Mouse (Mus musculus): ENCODE data around the gene Actn2. TPM values are rescaled to one million over a fixed set of nuclear protein-coding genes. Genes with fewer than 3 reads are reported as not detected.

The Actn2 gene
- polyA plus RNA-seq (2021; fragmentation: Nextera tagmentation): 11.0 and 12.6 TPM in 2 replicates
- long read RNA-seq, experiment 1, transcript Actn2-201 (21 exons, 3,013 nt): major isoform, 99 of 148 reads
- long read RNA-seq, experiment 1, partial matches to known transcripts: 16 of 148 reads
- long read RNA-seq, experiment 1, other reads (novel, unspliced or antisense): 33 of 148 reads
- long read RNA-seq, experiment 2, transcript Actn2-201 (21 exons, 3,013 nt): major isoform, 6 of 16 reads
- long read RNA-seq, experiment 2, partial matches to known transcripts: 7 of 16 reads
- long read RNA-seq, experiment 2, other reads (novel, unspliced or antisense): 3 of 16 reads

DNA sequence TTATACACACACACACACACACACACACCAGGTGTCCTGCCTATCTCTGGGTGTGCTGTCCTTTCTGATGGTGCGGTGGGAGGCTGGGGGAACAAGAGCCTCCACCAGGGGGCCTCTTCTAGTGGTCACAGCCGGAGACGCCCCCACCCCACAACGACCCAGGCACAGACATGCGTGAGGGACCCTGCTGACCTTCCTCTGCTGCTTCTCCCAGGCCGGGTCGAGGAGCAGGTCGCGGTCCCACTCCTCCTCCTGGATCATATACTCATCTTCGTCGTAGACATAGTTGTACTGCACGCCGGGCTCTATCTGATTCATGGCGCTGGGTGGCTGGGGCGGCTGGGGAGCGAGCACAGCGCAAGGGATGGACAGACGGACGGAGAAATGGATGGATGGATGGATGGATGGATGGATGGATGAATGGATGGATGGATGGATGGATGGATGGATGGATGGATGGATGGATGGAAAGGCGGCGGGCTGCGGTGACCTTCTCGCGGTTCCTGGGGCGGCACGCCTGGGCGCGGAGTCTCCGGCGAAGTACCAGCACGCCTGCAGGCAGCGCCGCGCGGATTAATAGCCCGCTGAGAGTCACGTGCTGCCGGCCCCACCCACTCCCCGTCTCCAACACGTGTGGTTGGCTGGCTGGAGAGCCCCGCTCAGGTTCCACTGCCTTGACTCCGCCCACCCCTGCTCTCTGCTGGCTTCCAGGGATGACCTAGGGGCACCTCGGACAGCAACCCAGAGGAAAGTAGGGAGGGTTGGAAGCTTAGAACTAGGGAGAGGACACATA lies at the start of gene Actn2:
Gene Actn2, minus strand, starts transcription at position 578 of the 793 bp plus-strand sequence.

DNA sequence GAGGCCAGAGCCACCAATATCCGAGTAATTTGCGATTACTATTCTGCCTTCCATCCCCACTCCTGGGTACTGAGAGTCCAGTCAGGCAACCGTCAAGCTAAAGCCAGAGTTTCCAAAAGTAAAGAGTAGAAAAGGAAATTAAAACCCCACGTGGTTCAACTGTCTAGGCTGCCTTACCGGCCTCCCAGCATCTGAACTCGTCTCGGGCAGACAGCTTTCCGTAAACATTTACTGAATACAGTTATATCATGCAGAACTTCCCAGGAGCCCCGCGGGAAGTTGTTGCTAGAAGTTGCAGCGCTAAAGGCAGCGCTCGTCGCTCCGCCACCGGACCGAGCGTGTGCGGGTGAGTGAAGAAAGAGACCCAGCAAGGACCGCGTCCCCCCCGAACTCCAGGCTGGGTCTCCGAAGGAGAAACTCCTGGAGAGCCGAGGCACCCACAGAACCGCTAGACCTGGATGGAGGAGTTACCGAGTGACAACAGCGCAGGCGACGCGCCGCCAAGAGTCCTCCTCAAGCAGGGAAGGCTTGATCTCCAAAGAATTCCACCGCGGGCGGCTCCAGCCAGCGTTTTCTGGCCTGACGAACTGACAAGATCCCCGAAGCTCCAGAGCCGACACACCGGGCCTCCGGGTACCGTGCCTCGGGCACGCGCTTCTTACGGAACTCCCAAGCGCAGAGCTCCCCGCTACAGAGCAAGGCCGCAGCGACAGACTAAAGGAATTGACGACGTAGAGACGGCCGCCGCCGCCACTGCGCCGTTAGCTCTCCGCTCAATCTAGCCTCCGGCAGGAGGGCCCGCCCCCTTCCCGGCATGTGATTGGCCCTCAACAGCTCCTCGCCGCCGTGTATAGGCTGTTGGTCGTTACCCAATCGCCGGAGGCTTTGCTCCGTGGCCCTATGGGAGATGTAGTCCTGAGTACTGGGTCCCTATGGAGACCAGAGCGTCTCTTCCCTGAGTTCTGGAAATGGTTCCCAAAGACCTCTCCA lies 82.9 kb downstream of the Actn2 start, which contains the start of gene Mtr:
Gene Mtr, minus strand, starts transcription at position 723 of the 990 bp plus-strand sequence.

Other genes starting within 250 kb of the Actn2 start
- 6.5 and 6.8 TPM in 2 replicates for gene Ryr2, start 233.8 kb downstream of the Actn2 start, polyA plus RNA-seq (2021; fragmentation: Nextera tagmentation)
- gene Mtr, start 82.6 kb downstream of the Actn2 start, polyA plus RNA-seq (2021; fragmentation: Nextera tagmentation): 1.2 and 1.4 TPM in 2 replicates
- gene Heatr1, start 54.3 kb upstream of the Actn2 start, polyA plus RNA-seq (2021; fragmentation: Nextera tagmentation): 6.7 and 7.5 TPM in 2 replicates
- gene Lgals8, start 124.2 kb upstream of the Actn2 start, polyA plus RNA-seq (2021; fragmentation: Nextera tagmentation): 10.8 and 15.0 TPM in 2 replicates
- 0.09 and 0.15 TPM in 2 replicates for gene Edaradd, start 179.7 kb upstream of the Actn2 start, polyA plus RNA-seq (2021; fragmentation: Nextera tagmentation)
- gene Ero1lb, start 225.1 kb upstream of the Actn2 start, polyA plus RNA-seq (2021; fragmentation: Nextera tagmentation): 5.5 and 9.2 TPM in 2 replicates